Mouse (Mus musculus) spleen, adult 2 months (tissue): ENCODE measurements around the gene Tnfrsf25.

Experiments used
- CTCF ChIP-seq: fragments of 200-500 bp; IDR thresholded peaks from 2 replicates; pipeline ENCODE4 v1.5.1; 2011; ENCODE audit warnings: mild to moderate bottlenecking, inconsistent platforms; ENCODE audit not compliant: insufficient read depth, insufficient read length, insufficient replicate concordance; ENCODE audit errors: extremely low read depth
- POLR2A ChIP-seq: fragments of 200-500 bp; IDR thresholded peaks from 2 replicates; pipeline ENCODE4 v1.6.1; 2011; ENCODE audit warnings: low read depth, low read length, inconsistent platforms

GRCm38 (mm10) chr4:152100541-152100940 is 15.2 kb upstream of the Tnfrsf25 start:
- TF ChIP-seq CTCF (no peak), POLR2A (no peak)
